Mouse (Mus musculus) limb, embryonic 14.5 days (tissue): ENCODE measurements around the gene Jpt1. TPM values are rescaled to one million over a fixed set of nuclear protein-coding genes. Genes with fewer than 3 reads are reported as not detected.
A peak's percentile ranks its signal among the peaks of the same experiment; 100 is the strongest.

Source experiments
- ATAC-seq: fragments of 200-750 bp; cut with Nextera tagmentation; 2 replicates; pipeline ENCODE4 v1.8.0; 2017; ENCODE audit warnings: low read depth, moderate number of reproducible peaks, moderate TSS enrichment; ENCODE audit not compliant: low FRiP score
- DNase-seq: peaks from one replicate; pipeline ENCODE4 v3.0.0-alpha.2; 2015; ENCODE audit warnings: low spot score
- H3K27ac ChIP-seq: fragments of 300-500 bp; sonication (generic); replicated peaks from 2 replicates; pipeline ENCODE4 v1.5.1; 2014; ENCODE audit warnings: low read depth, mild to moderate bottlenecking, low read length, moderate library complexity, mixed read lengths
- H3K27me3 ChIP-seq: fragments of 300-500 bp; sonication (generic); 2 replicates; pipeline ENCODE4 v1.6.1; 2014; ENCODE audit warnings: low read length, mixed read lengths; ENCODE audit not compliant: control insufficient read depth, insufficient read depth
- H3K36me3 ChIP-seq: fragments of 300-500 bp; sonication (generic); 2 replicates; pipeline ENCODE4 v1.6.1; 2014; ENCODE audit warnings: mild to moderate bottlenecking, low read length, moderate library complexity, mixed read lengths; ENCODE audit not compliant: control insufficient read depth, insufficient read depth
- H3K4me1 ChIP-seq: fragments of 300-500 bp; sonication (generic); 2 replicates; pipeline ENCODE4 v1.6.1; 2014; ENCODE audit warnings: antibody characterized with exemption, low read length, mixed read lengths; ENCODE audit not compliant: control insufficient read depth, insufficient read depth
- H3K4me2 ChIP-seq: fragments of 300-500 bp; sonication (generic); replicated peaks from 2 replicates; pipeline ENCODE4 v1.6.1; 2014; ENCODE audit warnings: low read depth, mild to moderate bottlenecking, low read length, moderate library complexity; ENCODE audit not compliant: severe bottlenecking
- H3K4me3 ChIP-seq: fragments of 300-500 bp; sonication (generic); replicated peaks from 2 replicates; pipeline ENCODE4 v1.5.1; 2014; ENCODE audit warnings: low read length
- H3K9ac ChIP-seq: fragments of 300-500 bp; sonication (generic); 2 replicates; pipeline ENCODE4 v1.6.1; 2014; ENCODE audit warnings: mild to moderate bottlenecking, low read depth, low read length, moderate library complexity; ENCODE audit not compliant: severe bottlenecking
- H3K9me3 ChIP-seq: fragments of 300-500 bp; sonication (generic); 2 replicates; pipeline ENCODE4 v1.6.1; 2016; ENCODE audit warnings: low read length; ENCODE audit not compliant: control insufficient read depth
- POLR2A ChIP-seq: fragments of 200-500 bp; IDR thresholded peaks from 2 replicates; pipeline ENCODE4 v1.8.0; 2012; ENCODE audit warnings: inconsistent platforms, mild to moderate bottlenecking, moderate library complexity, borderline replicate concordance; ENCODE audit not compliant: insufficient read depth, insufficient read length; ENCODE audit errors: extremely low read depth
- WGBS: fragments of 180-500 bp; shearing (Covaris S2); extraction: QIAGEN DNeasy Blood & Tissue Kit; methylation state at CpG from one replicate; pipeline ENCODE4 v1.1.7; 2014; 5-methylcytosine and 5-hydroxymethylcytosine counted together
- polyA plus RNA-seq, 2 experiments: library from polyadenylated mRNA; depleted of rRNA in 1 of 2; stranded (reverse) in 1 of 2; unstranded in 1 of 2; fragments of >200 nt; fragmentation: Nextera tagmentation in 1 of 2; extraction: Ambion mirVana in 1 of 2; gene quantifications; 2 replicates each; pipeline versions ENCODE4 v1.2.1 to v1.2.3; 2012 to 2014

The Jpt1 gene
- polyA plus RNA-seq (2012; rRNA removed) (411 and 458 TPM in 2 replicates), polyA plus RNA-seq (2014; fragmentation: Nextera tagmentation; extraction: Ambion mirVana) (541 and 547 TPM in 2 replicates)

GRCm38 (mm10) chr11:115514238-115514663 lies at the start of gene Jpt1:
Jpt1 (minus strand) TSS chr11:115514387.
- peak within 1 kb of the TSS; percentile 79 for H3K27ac ChIP-seq
- H3K4me3 ChIP-seq, result peak within 1 kb of the TSS; percentile 91
- H3K36me3 ChIP-seq, result no peaks in the 10 kb centered on the region
- no peaks in the 10 kb centered on the region for H3K9me3 ChIP-seq
- WGBS, result under 1% methylated on average over 24 of the region's 24 CpGs
- H3K4me2 ChIP-seq, result peak within 1 kb of the TSS; percentile 81
- DNase-seq, result peak; percentile 98
- ATAC-seq, result peak; percentile 98
- H3K27me3 ChIP-seq, result no peaks in the 10 kb centered on the region
- peak; percentile 99; the same call in 1 of the 2 replicates for TF ChIP-seq POLR2A
- H3K4me1 ChIP-seq, result peaks cover 32% of the 10 kb centered on the region
- peak within 1 kb of the TSS; percentile 88 for H3K9ac ChIP-seq

DNA sequence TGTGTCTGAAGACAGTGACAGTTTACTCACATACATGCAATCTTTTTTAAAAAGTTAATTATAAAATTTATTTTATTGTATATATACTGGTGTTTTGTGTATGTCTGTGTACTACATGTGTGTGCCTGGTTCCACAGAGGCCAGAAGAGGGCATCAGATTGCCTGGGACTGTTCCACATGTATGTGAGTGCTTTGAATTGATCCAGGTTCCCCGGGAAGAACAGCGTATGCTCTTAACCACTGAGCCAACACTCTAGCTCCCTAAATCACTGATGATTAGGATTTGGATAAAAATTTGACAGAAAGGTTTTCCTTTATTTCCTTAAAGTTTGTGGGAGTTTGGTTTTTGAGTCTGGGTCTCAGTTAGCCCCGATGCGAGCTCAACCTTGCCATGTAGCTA lies 49.2 kb upstream of the Jpt1 start:
- no peak for DNase-seq
- Histone ChIP-seq H3K4me1 (peaks cover 8% of the 10 kb centered on the region), H3K27ac (peak overlapping the region; percentile 78), H3K4me3 (peak overlapping the region; percentile 57), H3K9ac (peak overlapping the region; percentile 60), H3K27me3 (no peaks in the 10 kb centered on the region), H3K36me3 (peaks cover 22% of the 10 kb centered on the region), H3K4me2 (peak overlapping the region; percentile 72), H3K9me3 (no peaks in the 10 kb centered on the region)
- 49% methylated on average over 4 of the region's 4 CpGs for WGBS
- TF ChIP-seq POLR2A, result no peak
- no peak for ATAC-seq

- ATAC-seq, result no peak
- Histone ChIP-seq H3K4me3 (no peak overlapping the region), H3K4me2 (no peak overlapping the region), H3K4me1 (no peaks in the 10 kb centered on the region), H3K36me3 (no peaks in the 10 kb centered on the region), H3K27ac (no peak overlapping the region), H3K9ac (no peak overlapping the region), H3K9me3 (no peaks in the 10 kb centered on the region), H3K27me3 (no peaks in the 10 kb centered on the region)
- 76% methylated on average over 17 of the region's 17 CpGs for WGBS
- TF ChIP-seq POLR2A, result no peak
- no peak for DNase-seq
Measured at GRCm38 (mm10) chr11:115555717-115556116, 41.5 kb upstream of the Jpt1 start.

DNA sequence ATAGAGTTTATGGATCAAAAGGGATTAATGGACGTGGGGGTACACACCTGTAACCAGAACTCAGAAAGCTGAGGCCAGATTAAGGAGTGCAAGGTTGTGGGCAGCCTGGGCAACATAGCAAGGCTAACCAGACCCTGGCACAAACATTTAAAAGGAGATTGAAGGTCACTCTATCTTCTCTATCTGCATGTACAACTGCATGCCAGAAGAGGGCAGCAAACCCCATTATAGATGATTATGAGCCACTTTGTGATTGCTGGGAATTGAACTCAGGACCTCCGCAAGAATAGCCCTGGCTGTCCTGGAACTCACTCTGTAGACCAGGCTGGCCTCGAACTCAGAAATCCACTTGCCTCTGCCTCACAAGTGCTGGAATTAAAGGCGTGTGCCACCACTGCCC lies 38.6 kb upstream of the Jpt1 start:
- Histone ChIP-seq H3K27me3 (no peaks in the 10 kb centered on the region), H3K4me2 (no peak overlapping the region), H3K9ac (no peak overlapping the region), H3K4me3 (no peak overlapping the region), H3K4me1 (no peaks in the 10 kb centered on the region), H3K36me3 (no peaks in the 10 kb centered on the region), H3K27ac (no peak overlapping the region), H3K9me3 (no peaks in the 10 kb centered on the region)
- ATAC-seq (no peak), DNase-seq (no peak)
- WGBS, result 68% methylated on average over 4 of the region's 4 CpGs
- TF ChIP-seq POLR2A, result no peak

GRCm38 (mm10) chr11:115543571-115543970 lies 29.4 kb upstream of the Jpt1 start:
- 66% methylated on average over 4 of the region's 4 CpGs for WGBS
- H3K27me3 ChIP-seq, result no peaks in the 10 kb centered on the region
- no peak overlapping the region for H3K4me2 ChIP-seq
- no peak overlapping the region for H3K9ac ChIP-seq
- DNase-seq (no peak), ATAC-seq (no peak)
- no peaks in the 10 kb centered on the region for H3K9me3 ChIP-seq
- H3K4me1 ChIP-seq, result no peaks in the 10 kb centered on the region
- H3K4me3 ChIP-seq, result no peak overlapping the region
- no peaks in the 10 kb centered on the region for H3K36me3 ChIP-seq
- H3K27ac ChIP-seq, result no peak overlapping the region
- TF ChIP-seq POLR2A, result no peak

DNA sequence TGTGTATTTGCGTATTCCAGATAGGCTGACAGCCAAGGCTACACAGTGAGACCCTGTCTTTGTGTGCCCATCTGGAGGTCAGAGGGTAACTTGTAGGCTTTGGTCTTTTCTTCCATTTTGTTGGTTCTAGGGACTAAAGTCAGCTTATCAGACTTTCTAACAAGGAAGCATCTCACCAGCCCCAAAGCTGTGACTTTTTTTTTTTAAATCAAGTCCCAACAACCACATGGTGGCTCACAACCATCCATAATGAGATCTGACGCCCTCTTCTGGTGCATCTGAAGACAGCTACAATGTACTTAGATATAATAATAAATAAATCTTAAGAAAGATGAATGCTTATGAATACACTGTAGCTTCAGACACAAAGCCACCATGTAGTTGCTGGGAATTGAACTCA lies 23.9 kb upstream of the Jpt1 start:
- WGBS, result 65% methylated on average over 2 of the region's 2 CpGs
- H3K27ac ChIP-seq, result no peak overlapping the region
- ATAC-seq, result no peak
- H3K4me3 ChIP-seq, result no peak overlapping the region
- H3K4me1 ChIP-seq, result peaks cover 8% of the 10 kb centered on the region
- no peak overlapping the region for H3K4me2 ChIP-seq
- H3K27me3 ChIP-seq, result no peaks in the 10 kb centered on the region
- H3K9me3 ChIP-seq, result no peaks in the 10 kb centered on the region
- no peak for DNase-seq
- TF ChIP-seq POLR2A, result no peak
- peaks cover 12% of the 10 kb centered on the region for H3K36me3 ChIP-seq
- no peak overlapping the region for H3K9ac ChIP-seq
